Mouse (Mus musculus) E14TG2a.4 (cell line): ENCODE measurements around the gene Plac8.

Experiments used
- CTCF ChIP-seq: conservative IDR thresholded peaks from 2 replicates; pipeline ENCODE4 v1.5.1; 2014; ENCODE audit warnings: low read length
- NANOG ChIP-seq: IDR thresholded peaks from 2 replicates; pipeline ENCODE4 v1.6.1; 2014; ENCODE audit warnings: borderline replicate concordance, low read length, mixed read lengths
- POU5F1 ChIP-seq: IDR thresholded peaks from 2 replicates; pipeline ENCODE4 v1.6.1; 2014; ENCODE audit warnings: low read length, borderline replicate concordance

DNA sequence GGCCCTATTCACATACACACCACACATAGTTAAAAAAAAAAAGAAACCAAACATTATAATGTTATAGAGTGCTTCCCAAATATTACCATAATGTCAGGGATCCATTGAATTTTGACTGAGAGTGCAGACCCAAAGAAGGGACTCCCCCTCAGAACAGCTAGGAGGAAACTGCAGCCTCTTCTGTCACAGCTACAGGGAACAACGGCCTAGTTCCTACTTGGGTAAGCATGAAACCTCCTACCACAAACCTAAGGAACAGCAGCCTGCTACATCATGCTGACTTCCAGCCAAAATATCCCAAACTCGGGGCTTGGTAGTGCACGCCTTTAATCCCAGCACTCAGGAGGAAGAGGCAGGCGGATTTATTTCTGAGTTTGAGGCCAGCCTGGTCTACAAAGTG, 22.7 kb downstream of the Plac8 start:
- TF ChIP-seq CTCF (no peak), POU5F1 (no peak), NANOG (no peak)
